Mouse (Mus musculus) hindbrain, postnatal 0 days (tissue): ENCODE results near the gene Atg4d. TPM values are rescaled to one million over a fixed set of nuclear protein-coding genes. Genes with fewer than 3 reads are reported as not detected.
"Not testable (repeated sequence)": the region's sequence is repeated elsewhere in the genome, so short reads cannot be mapped to it uniquely, and the experiment has no call there.

Experiments used
- ATAC-seq: fragments of 200-750 bp; cut with Nextera tagmentation; 2 replicates; pipeline ENCODE4 v1.8.0; 2017; ENCODE audit warnings: mild to moderate bottlenecking, moderate TSS enrichment, moderate library complexity
- DNase-seq: peaks from one replicate; pipeline ENCODE4 v3.0.0-alpha.2; 2015; ENCODE audit warnings: low spot score
- H3K27ac ChIP-seq: fragments of 300-500 bp; sonication (generic); 2 replicates; pipeline ENCODE4 v1.5.1; 2014; ENCODE audit warnings: mild to moderate bottlenecking
- H3K27me3 ChIP-seq: fragments of 300-500 bp; sonication (generic); 2 replicates; pipeline ENCODE4 v1.6.1; 2014; ENCODE audit warnings: low read length, mixed read lengths; ENCODE audit not compliant: insufficient read depth
- H3K36me3 ChIP-seq: fragments of 300-500 bp; sonication (generic); 2 replicates; pipeline ENCODE4 v1.6.1; 2014; ENCODE audit warnings: low read length, mixed read lengths; ENCODE audit not compliant: insufficient read depth
- H3K4me1 ChIP-seq: fragments of 300-500 bp; sonication (generic); 2 replicates; pipeline ENCODE4 v1.6.1; 2014; ENCODE audit warnings: antibody characterized with exemption, low read length, mixed read lengths; ENCODE audit not compliant: insufficient read depth
- H3K4me2 ChIP-seq: fragments of 300-500 bp; sonication (generic); 2 replicates; pipeline ENCODE4 v1.6.1; 2014; ENCODE audit warnings: low read depth, mild to moderate bottlenecking, low read length, moderate library complexity, mixed read lengths
- H3K4me3 ChIP-seq: fragments of 300-500 bp; sonication (generic); 2 replicates; pipeline ENCODE4 v1.5.1; 2014; ENCODE audit warnings: low read length
- H3K9ac ChIP-seq: fragments of 300-500 bp; sonication (generic); replicated peaks from 2 replicates; pipeline ENCODE4 v1.6.1; 2014; ENCODE audit warnings: mild to moderate bottlenecking, low read length, moderate library complexity, mixed read lengths
- H3K9me3 ChIP-seq: fragments of 300-500 bp; sonication (generic); 2 replicates; pipeline ENCODE4 v1.6.1; 2016; ENCODE audit warnings: low read length, mixed read lengths
- CTCF ChIP-seq: IDR thresholded peaks from 2 replicates; pipeline ENCODE4 v1.5.1; 2016; ENCODE audit warnings: antibody characterized with exemption, control low read depth, low read depth
- WGBS: fragments of 180-500 bp; shearing (Covaris S2); extraction: QIAGEN DNeasy Blood & Tissue Kit; methylation state at CpG from one replicate; pipeline ENCODE4 v1.1.7; 2014; 5-methylcytosine and 5-hydroxymethylcytosine counted together
- polyA plus RNA-seq: library from polyadenylated mRNA; unstranded; fragments of >200 nt; fragmentation: Nextera tagmentation; extraction: Ambion mirVana; gene quantifications from 2 replicates; pipeline ENCODE4 v1.2.1, GENCODE M21; 2015
- total RNA-seq: library from RNA; depleted of rRNA; stranded (reverse); fragments of >200 nt; gene quantifications from 2 replicates; pipeline ENCODE4 v1.2.3, GENCODE M21; 2014

The Atg4d gene
- total and polyA plus RNA-seq, 2 experiments from 2014 or later: 32.1 to 38.6 TPM

GRCm38 (mm10) chr9:21319503-21319902 lies 54.4 kb downstream of the Atg4d start:
- peaks cover 7% of the 10 kb centered on the region; the same call in 1 of the 2 replicates for H3K4me1 ChIP-seq
- H3K9ac ChIP-seq: no peak overlapping the region
- no peaks in the 10 kb centered on the region for H3K9me3 ChIP-seq
- no peaks in the 10 kb centered on the region for H3K36me3 ChIP-seq
- WGBS: 90% methylated on average over 4 of the region's 4 CpGs
- H3K27ac ChIP-seq: no peak overlapping the region
- no peak overlapping the region for H3K4me2 ChIP-seq
- DNase-seq: no peak
- H3K27me3 ChIP-seq: no peaks in the 10 kb centered on the region
- 0 out of 2 replicates have a peak, but pooled peaks have one; percentile 12 for TF ChIP-seq CTCF
- no peak for ATAC-seq
- H3K4me3 ChIP-seq: no peak overlapping the region

- no peaks in the 10 kb centered on the region for H3K9me3 ChIP-seq
- no peaks in the 10 kb centered on the region; the same call in 1 of the 2 replicates for H3K36me3 ChIP-seq
- ATAC-seq: no peak; the same call in 1 of the 2 replicates
- TF ChIP-seq CTCF: no peak
- peaks cover 7% of the 10 kb centered on the region; the same call in 1 of the 2 replicates for H3K4me1 ChIP-seq
- peak overlapping the region; percentile 58 for H3K4me3 ChIP-seq
- H3K9ac ChIP-seq: peak overlapping the region; percentile 66; the same call in 1 of the 2 replicates
- H3K4me2 ChIP-seq: peak overlapping the region; percentile 65
- 13% methylated on average over 4 of the region's 4 CpGs for WGBS
- H3K27ac ChIP-seq: no peak overlapping the region
- DNase-seq: peak; percentile 4
- no peaks in the 10 kb centered on the region for H3K27me3 ChIP-seq
Measured at GRCm38 (mm10) chr9:21320280-21320618, 55.2 kb downstream of the Atg4d start.

GRCm38 (mm10) chr9:21320619-21321512 lies 55.8 kb downstream of the Atg4d start, which contains the start of gene Slc44a2:
TSS of gene Slc44a2 (plus strand) at chr9:21320698.
- Histone ChIP-seq H3K36me3 (no peaks in the 10 kb centered on the region; the same call in 1 of the 2 replicates), H3K9ac (peak within 1 kb of the TSS; percentile 66), H3K4me1 (peaks cover 7% of the 10 kb centered on the region; the same call in 1 of the 2 replicates), H3K27ac (peak within 1 kb of the TSS; percentile 49; the same call in 1 of the 2 replicates), H3K27me3 (no peaks in the 10 kb centered on the region), H3K4me2 (peak within 1 kb of the TSS; percentile 65), H3K4me3 (peak within 1 kb of the TSS; percentile 58), H3K9me3 (no peaks in the 10 kb centered on the region)
- ATAC-seq (peak; percentile 94), DNase-seq (peak; percentile 91)
- no peak; the same call in 1 of the 2 replicates for TF ChIP-seq CTCF
- WGBS: under 1% methylated on average over 51 of the region's 52 CpGs

- WGBS: 13% methylated on average over 6 of the region's 6 CpGs
- peak overlapping the region; percentile 66 for H3K9ac ChIP-seq
- H3K27me3 ChIP-seq: no peaks in the 10 kb centered on the region
- TF ChIP-seq CTCF: no peak
- no peak overlapping the region; the same call in 1 of the 2 replicates for H3K27ac ChIP-seq
- H3K36me3 ChIP-seq: no peaks in the 10 kb centered on the region; the same call in 1 of the 2 replicates
- peaks cover 7% of the 10 kb centered on the region; the same call in 1 of the 2 replicates for H3K4me1 ChIP-seq
- H3K9me3 ChIP-seq: no peaks in the 10 kb centered on the region
- H3K4me3 ChIP-seq: peak overlapping the region; percentile 58
- H3K4me2 ChIP-seq: peak overlapping the region; percentile 65
- ATAC-seq: no peak
- peak; percentile 13 for DNase-seq
Measured at GRCm38 (mm10) chr9:21321513-21321835, 56.4 kb downstream of the Atg4d start.

GRCm38 (mm10) chr9:21322211-21322916 lies 57.3 kb downstream of the Atg4d start:
- ATAC-seq (no peak), DNase-seq (no peak)
- Histone ChIP-seq H3K27me3 (no peaks in the 10 kb centered on the region), H3K9me3 (no peaks in the 10 kb centered on the region), H3K27ac (no peak overlapping the region), H3K9ac (no peak overlapping the region), H3K4me2 (peak overlapping the region; percentile 65), H3K4me1 (peaks cover 8% of the 10 kb centered on the region; the same call in 1 of the 2 replicates), H3K4me3 (no peak overlapping the region), H3K36me3 (no peaks in the 10 kb centered on the region; the same call in 1 of the 2 replicates)
- TF ChIP-seq CTCF: no peak
- WGBS: 76% methylated on average over 19 of the region's 19 CpGs

GRCm38 (mm10) chr9:21322917-21323297 lies 57.8 kb downstream of the Atg4d start:
- H3K27me3 ChIP-seq, H3K27ac ChIP-seq, H3K4me3 ChIP-seq, DNase-seq, H3K36me3 ChIP-seq, H3K9ac ChIP-seq, ATAC-seq, H3K9me3 ChIP-seq: not testable (repeated sequence)
- 88% methylated on average over 7 of the region's 8 CpGs for WGBS
- Histone ChIP-seq H3K4me2 (0 out of 2 replicates have a peak overlapping the region, but pooled peaks have one; percentile 65), H3K4me1 (peaks cover 10% of the 10 kb centered on the region; the same call in 1 of the 2 replicates)
